Mouse (Mus musculus) ES-E14 (cell line): ENCODE data around the gene Rims1.

Source experiments
- HCFC1 ChIP-seq: IDR thresholded peaks from 2 replicates; pipeline ENCODE4 v1.6.1; 2012; ENCODE audit warnings: low read length, inconsistent platforms, borderline replicate concordance; ENCODE audit not compliant: insufficient read depth
- MAFK ChIP-seq: IDR thresholded peaks from 2 replicates; pipeline ENCODE4 v1.6.1; 2014; ENCODE audit warnings: mild to moderate bottlenecking, low read depth, low read length, inconsistent platforms; ENCODE audit not compliant: insufficient read depth

GRCm38 (mm10) chr1:22620827-22621226 lies 185.0 kb downstream of the Rims1 start:
- TF ChIP-seq HCFC1, result no peak
- TF ChIP-seq MAFK, result no peak
